Mouse (Mus musculus): ENCODE data around the gene Col15a1.
A peak's percentile ranks its signal among the peaks of the same experiment; 100 is the strongest.

DNA sequence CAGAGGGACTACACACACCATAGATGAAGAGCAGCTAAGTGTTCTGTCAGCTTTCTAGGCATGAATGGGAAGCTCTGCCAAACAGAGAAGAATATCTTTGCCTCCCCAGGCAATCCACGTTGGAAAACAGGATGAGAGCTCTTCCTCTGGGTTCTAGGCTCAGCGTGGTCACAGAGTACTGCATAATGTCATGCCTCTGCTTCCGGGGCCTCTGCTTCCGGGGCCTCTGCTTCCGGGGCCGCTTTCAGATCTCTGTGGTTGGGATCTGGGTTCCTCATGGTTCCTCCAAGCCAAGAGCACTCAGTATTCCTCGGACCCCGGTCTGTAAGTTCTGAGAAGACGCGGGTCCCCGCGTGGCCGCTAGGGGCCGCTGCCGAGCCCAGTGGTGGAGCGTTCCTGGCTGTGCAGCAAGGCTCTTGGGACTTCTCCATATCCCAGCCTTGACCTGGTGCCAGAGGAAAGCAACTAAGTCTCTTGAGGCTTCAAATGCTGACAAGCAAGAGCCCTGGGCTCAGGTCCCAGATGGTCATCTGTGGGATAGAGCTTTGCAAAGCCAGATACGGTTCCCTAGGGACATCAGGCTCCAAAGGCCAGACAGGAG lies 26.8 kb downstream of the Col15a1 start:
- TF ChIP-seq EP300 (IDR thresholded peaks at IDR 0.05) (no peak), CTCF (IDR thresholded peaks at IDR 0.05) (peak; percentile 90)
